Mouse (Mus musculus) urinary bladder, adult 18-20 months (tissue): ENCODE data around the gene Adcy5.

Source experiments
- DNase-seq, 2 experiments: peaks; one replicate each; pipeline ENCODE4 v3.0.0; 2022; ENCODE audit warnings: low spot score in 2 of 2, mixed read lengths in 2 of 2

Adcy5 gene

DNA sequence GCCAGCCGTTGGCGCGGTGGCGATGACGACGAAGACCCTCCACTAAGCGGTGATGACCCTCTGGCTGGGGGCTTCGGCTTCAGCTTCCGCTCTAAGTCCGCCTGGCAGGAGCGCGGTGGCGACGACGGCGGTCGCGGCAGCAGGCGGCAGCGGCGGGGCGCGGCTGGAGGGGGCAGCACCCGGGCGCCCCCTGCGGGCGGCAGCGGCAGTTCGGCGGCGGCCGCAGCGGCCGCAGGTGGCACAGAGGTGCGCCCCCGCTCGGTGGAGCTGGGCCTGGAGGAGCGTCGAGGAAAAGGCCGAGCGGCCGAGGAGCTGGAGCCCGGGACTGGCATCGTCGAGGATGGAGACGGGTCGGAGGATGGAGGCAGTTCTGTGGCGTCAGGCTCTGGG lies 1.6 kb downstream of the Adcy5 start:
- DNase-seq, result peak in 1 of 2 experiments; percentile 53

DNA sequence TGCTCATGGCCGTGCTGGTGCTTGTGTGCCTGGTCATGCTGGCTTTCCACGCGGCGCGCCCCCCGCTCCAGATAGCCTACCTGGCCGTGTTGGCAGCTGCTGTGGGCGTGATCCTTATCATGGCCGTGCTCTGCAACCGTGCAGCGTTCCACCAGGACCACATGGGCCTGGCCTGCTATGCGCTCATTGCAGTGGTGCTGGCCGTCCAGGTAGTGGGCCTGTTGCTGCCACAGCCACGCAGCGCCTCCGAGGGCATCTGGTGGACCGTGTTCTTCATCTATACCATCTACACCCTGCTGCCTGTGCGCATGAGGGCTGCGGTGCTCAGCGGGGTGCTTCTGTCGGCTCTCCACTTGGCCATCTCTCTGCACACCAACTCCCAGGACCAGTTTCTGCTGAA lies 2.2 kb downstream of the Adcy5 start:
- no peak for DNase-seq

DNA sequence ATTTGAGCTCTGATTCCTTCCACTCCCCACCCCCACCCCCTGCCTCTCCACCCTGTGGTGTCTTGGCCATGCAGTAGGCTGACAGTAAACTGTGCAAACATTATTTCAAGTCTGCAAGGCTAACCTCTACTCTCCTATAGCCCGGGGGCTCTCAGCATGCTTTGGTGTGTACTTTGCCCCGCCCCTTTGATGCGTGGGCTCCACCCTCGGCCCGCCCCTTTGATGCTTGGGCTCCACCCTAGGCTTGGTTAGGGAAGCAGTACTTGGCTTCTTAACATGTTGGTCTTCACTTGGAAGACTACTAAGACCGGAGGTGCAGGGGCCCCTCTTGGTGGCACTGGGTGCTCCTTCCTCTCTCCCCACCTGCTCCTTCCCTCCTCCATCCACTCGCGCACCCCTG lies 4.9 kb downstream of the Adcy5 start:
- DNase-seq, result no peak

DNA sequence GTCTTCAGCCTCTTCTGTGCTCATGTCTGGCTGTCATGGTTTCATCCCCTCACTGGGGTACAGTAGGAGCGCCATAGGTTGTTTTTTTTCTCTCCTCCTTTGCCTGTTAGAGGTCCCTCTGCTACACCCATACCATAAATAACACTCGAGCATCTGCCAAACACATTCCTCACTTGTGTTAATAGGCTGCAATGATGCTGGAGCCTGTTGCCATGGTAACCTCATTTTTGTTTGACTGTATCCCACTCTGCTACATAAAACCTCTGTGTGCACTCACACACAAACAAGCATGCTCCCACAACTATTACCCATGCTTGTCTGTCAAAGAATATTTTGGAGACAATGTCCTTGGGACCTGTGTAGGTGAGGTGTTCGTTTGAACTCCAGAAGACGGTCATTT lies 5.3 kb downstream of the Adcy5 start:
- DNase-seq, result no peak

DNA sequence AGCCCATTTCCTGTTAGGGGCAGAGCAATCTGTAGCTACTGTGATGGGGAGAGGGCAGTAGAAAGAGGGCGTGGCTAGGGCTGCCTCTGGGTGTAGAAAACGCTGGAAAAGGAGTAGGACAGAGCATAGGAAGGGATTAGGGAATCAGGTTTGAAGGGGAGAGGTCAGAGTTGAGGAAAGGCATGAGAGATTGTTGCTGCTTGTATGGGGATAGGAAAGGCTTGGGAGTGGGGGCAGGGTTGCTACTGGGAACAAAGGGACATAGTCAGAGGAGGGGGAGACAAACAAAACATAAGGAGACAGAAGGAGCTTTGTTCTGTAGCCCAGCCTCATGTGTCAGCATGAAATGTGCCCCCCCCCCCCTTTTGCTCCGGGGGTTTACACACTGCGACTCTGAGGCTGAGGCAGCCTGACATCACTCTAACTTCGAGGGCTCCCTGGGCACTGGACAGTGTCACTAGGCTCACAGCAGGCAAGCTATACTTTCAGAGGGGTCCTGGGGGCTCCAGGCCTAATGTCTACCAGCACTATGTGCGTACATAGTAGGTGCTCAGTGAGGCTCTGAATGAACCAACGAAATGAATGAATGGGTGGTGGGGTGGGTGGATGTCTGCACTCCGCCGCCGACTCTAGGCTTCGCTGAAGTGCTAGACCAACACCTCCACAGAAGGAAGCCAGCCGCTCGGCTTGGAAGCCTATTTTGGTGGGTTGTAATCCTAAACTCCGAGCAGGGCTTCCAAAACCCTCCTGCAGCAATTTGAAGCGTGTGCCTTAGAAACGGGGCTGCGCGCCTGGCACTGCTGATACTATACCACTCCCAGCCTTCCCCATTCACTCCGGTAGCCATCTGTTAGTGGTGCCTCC lies 9.9 kb downstream of the Adcy5 start:
- no peak for DNase-seq

DNA sequence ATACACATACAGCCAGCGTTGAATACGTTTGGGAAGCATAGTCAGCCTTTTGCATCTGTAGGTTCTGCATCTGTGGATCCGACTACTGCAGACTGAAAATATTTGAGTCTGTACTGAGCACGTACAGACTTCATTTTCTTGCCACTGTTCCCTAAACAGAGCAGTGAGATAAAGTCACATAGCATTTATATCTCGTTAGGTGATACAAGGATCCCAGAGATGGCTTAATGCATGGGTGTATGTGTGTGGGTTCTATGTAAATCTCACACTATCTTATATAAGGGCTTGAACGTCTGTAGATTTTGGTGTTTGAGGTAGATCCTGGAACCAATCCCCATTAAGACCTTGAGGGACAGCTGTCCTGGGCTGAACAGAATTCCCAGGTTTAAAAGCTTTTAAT lies 10.7 kb downstream of the Adcy5 start:
- DNase-seq, result no peak

DNA sequence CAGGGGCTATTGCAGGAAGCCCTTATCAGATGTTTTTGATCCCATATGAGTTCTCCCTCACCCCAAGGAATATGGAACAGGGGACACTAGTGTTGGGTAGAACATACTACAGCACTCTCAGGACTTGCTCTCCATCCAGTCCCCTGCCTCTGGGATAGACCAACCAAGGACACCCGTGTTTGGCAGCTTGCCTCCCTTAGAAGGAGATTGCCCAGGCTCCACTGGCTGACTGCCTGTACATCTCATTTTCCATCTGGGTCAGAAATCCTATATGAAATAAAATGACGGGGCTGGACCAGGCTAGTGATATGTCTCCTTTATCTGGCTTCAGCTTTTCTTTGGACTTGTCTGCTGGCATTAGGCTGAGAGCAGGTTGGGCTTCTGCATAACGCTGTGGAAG lies 11.1 kb downstream of the Adcy5 start:
- DNase-seq, result no peak

DNA sequence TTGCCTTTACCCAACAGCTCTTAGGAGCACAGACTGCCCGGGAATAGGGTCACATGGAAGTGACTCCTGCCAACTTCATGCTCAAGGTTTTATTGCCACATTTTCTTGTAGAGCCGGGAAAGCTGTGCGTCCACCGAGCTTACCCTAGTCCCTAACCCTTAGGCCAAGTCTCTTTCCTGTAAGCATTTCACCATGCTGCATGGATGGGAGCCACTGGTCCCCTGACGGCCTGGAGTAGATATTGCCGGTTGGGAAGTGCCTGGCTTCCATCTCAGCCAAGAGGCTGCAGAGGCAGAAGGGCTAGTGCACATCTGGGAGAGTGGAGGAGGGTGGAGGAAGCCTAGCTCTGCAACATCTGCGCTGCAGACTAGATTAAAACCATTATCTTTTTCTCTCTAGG lies 14.8 kb downstream of the Adcy5 start:
- no peak for DNase-seq

DNA sequence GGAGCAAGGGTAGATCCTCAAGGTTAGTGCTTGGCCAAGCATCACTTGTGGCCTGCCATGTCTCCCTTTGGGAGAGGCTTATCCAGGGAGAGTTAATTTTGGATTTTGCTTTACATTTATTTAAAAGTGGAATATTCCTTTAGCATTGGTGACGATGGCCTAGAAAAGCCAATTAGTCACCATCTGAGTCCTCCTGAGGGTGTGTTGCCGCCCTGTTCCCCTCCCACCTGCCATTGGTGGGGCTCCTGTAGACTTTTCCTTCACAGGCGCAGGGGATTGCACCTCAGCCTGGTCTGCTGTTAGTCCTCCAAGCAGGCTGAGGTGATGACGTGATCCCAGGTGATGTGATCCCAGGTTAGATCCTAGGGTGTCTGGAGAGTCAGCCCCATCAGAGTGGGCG lies 17.5 kb downstream of the Adcy5 start:
- no peak for DNase-seq

DNA sequence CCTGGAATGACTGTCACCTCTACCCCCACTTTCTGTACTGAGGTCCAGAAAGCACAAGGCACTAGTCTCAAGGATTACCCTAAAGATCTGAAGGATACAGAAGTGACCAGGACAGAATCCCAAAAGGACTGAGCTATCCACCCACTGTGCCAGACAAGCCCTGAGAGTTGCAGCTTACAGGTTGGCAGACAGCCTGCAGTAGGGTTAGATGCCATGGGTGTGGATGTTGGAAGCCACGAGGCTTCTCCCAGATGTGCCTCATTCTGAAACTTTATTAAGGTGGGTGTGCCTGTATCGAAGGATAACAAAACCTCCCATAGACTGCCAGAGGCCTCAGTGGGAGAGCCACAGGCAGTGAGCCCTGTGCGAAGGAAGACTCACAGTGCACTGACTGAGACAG lies 23.8 kb downstream of the Adcy5 start:
- no peak for DNase-seq

DNA sequence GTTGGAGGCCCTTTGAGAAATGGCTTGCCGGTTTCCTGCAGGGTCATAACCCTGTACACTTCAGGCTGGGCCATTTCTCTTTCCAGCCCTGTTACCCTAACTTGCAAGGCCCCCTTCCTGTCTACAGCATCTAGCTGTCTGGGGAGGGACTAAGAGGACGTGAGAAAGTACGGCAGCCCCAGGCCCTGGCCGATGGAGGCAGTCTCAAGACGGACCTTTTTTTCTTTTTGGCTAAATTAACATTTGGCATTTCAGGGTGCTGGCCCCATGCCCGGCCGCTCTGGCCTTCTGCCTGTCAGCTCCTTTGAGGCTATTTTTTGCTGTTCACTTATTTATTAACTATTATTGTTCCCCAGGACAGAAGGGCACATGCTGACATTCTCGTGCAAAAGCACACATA lies 24.4 kb downstream of the Adcy5 start:
- DNase-seq, result peak in 1 of 2 experiments; percentile 12

DNA sequence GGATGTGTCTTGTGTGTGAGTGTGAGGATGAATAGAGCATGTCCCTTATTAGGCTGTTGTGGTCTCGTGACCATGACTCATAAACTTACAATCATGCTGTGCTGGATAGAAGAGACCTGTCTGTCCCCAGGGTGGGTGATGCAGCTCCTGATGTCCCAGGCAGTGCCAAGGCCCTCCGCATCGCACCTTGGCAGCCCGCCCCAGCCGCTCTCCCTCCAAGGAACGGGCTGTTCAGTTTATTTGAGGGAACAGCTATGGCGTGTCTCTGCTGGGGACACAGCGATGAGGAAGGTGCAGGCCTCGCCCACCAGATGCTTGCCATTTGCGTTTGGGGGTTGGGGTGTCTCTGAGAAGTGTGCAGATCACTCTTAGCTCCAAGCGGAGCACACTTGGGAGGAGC lies 28.5 kb downstream of the Adcy5 start:
- peak in 1 of 2 experiments; percentile 36 for DNase-seq

DNA sequence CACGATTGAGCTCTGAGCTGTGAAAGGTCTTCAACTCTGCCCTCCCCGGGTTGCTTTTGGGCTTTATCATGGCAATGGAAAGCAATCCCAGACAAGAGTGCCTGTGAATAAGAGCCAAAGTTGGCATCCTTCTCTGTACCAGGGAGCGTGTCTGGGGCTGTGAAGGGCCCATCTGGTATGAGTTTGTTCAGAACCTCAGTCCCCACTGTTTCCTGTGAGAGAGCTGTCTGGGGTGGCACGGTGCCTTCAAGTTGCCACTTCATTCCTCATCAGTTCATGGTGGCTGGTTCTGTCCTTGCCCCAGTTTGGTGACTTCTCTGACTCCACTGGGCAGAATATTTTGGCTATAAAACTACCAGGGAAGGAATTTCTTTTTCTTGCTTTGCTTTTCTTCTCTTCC lies 33.4 kb downstream of the Adcy5 start:
- no peak for DNase-seq

DNA sequence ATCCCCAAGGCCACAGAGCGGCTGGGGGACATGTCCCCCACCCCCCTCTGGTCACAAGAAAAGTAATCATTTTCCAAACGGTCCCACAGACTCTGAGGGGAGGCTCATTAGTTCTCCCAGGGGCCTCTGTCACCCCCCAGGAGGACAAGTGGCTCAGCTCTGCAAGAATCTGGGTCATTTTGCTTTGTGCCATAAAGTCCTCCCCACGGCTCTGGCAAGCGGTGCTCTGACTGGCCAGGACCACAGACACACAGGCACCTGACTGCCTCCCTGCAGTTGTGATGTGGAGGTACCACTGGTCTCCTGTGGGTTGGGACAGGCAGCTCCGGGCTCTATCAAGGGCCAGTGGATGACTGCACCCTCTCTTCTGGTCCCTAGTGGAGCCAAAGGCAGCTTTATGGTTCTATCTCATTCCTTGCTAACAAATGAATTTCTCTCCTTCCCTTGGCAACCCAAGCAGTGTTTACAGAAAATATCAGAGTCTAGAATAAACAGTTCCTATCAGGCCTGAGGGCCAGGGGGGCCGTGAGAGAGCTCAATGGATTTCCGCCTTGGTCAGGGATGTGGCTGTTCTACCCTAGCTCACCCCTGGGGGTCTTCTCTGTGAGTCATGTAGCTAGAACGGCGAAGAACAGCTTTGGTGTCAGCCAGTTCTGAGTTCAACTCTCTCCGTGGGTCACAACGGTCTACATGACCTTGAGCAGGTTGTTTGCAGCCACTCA lies 34.9 kb downstream of the Adcy5 start:
- DNase-seq, result no peak

DNA sequence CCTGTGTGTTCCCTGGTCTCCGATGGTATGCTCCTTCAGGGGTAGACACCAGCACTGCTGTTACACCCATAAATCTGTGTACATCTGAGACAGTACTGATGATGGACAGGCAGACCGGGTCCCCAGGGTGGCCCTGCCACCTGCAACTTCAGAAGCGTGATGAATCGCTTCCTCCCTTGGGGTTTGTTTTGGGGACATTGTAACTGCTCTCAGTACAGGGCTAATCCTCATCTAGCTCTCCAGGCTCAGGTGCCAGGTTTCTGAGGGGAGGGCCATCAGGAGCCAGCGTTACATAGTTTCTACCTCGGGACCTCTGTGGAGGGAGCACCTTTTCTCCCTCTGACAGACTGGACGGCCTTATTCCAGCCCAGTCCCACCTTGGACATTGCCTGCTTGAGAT lies 36.1 kb downstream of the Adcy5 start:
- DNase-seq, result no peak

DNA sequence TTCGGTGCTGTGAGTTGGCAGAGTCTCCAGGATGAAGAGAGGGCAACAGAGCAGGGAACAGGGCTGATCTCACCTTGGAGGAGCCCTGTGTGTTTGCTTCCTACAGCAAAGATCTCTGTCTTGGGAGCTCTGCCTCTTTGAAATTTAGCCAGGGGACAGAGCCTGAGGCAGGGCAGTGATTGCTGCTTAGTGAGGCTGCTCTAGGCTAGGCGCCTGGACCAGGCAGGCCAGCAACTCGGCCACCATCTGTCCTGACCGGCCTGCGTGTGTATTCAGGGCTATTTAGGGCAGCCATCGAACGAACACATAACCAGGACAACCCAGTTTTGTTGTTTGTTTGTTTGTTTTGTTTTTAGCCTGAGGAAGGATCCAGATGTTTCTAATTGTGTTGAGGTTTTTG lies 36.6 kb downstream of the Adcy5 start:
- DNase-seq, result no peak

DNA sequence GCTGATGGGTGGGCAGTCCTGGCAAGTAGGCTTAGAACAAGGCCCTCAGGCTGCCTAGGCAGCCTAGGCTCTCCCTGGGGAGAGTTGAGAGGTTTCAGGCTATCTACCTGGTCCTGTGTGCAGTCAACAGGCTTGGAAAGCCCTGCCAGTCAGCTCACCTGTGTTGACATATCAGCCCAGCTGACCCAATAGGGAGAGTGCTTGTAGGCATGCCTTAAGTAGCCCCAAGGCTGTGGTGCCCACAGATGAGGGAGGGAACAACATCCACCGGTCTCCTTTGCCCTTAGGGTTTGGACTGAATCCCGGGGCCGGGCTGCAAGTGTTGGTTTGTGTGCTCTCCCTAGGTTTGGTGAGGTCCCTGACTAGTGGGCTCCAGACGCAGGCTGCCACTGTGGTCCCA lies 37.8 kb downstream of the Adcy5 start:
- DNase-seq, result no peak

DNA sequence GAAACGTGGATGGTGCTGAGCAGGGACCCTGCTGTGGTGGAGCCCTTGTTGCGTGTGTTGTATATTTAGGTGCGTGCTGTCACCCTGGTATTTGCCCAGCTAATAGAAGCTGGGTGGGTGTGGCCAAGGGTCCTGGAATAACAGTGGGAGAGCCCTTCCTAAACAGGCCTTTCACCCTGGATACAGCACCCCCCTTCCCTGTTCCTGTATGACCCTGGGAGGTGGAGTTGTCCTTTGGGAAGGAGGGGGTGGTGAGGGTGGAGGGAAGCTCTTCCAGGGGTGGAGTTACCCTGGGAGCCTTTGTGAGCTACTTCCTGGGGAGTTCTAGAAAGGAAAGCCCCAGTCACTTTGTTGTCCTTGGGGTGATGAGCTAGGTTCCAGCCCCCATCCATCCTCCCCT lies 38.7 kb downstream of the Adcy5 start:
- DNase-seq, result no peak

DNA sequence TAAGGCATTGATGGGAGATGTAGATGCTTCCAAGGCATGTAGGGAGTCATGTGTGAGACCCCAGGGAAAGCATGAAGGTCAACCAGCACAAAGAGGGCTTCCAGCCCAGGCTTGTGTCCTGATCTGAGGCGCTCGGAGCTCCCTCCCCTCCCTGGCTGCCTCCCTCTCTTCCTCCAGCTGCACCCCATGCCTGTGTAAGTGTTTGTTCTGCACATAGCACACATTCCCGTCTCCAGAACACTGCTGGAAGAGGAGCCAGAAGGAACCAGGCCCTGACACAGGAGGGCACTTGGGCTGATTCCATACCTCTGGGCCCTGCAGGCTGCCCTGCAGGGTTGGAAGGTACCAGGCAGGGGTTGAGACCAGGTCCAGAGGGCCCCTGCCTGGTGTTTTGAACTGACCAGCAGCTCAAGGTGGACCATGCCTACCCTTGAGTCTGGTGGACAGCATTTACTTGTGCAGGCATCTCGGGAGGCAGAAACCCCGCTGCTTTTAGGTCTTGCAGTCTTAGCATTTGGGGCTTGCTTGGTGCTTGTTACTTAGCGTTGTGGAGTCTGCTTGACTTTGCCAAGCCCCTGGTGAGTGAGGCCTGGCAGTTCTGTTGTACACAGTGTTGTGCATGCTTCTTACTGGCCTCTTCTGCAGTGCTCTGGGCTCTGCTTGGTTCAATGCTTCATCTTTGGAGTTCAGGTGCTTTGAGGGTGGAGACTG lies 45.2 kb downstream of the Adcy5 start:
- DNase-seq, result no peak

DNA sequence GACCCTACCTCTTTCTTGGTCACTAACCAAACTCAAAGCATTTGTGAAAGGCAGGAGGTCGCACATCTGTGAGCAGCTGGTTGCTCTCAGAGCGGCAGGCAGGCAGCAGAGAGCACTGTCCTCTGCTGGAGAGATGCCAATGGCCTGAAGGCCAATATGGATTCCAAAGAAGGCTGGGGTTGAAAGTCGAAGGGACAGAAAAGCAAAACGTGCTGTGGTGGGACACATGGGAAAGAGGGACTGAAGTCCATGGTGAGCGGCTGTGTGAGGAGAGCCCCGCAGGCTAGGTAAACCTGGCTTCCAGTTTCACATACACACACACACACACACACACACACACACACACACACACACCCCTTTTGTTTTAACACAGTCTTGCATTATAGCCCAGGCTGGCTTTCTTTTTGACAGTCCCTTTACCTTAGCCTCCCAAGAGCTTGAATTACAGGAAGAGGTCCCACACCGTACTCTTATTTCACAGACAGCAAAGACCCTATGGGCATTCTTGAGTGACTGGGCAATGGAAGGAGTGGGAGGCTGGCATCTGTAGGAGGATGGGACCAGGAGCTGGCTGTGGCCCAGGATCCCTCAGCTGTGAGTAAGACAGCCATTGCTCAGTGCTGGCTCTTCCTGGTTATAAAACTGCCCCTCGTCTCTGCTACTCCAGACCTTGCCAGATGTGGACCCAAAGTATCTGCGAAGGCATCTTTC lies 45.9 kb downstream of the Adcy5 start:
- DNase-seq, result no peak

DNA sequence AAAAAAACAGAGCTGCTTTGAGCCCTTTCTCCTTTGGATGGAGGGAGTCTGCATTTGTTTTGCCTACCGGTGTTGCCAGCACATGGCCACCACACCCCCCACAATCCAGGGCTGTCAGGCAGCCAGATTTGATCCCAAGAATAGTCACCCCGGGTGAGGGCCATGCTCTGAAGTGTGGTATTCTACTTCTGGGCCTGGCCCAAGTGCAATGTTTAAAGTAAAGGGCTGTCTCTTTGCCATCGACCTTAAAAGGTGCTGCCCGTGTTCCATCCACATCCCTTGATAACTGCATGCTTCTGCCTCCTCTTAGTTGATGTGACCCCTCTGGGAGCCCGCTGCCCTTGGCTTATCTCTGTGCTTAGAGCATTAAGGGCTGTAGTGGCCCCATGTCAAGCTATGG lies 46.6 kb downstream of the Adcy5 start:
- no peak for DNase-seq

DNA sequence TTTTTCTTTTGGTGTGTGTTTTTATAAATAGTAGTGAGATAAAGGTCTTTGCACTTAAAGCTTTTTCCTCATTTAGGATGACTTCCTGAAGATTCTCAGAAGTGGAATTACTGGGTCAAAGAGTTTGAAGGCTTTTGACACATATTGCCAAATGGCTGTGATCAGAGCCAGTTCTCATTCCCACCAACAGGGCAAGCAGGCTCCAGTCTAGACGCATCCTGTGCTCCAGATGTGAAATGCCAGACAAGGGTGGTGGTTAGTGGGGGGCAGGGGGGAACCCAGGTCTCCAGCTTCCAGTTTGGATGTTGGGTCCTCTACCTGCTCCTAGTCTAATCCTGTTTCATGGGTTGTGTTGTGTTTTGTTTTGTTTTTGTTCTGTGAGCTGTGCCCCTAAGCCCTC lies 48.8 kb downstream of the Adcy5 start:
- no peak for DNase-seq
